In genomic region chr16:17561751-17562208, GRCm38 (mm10) we compare ENCODE assay signal across 8 mouse cellular contexts. TPM values are rescaled to one million over a fixed set of nuclear protein-coding genes. Genes with fewer than 3 reads are reported as not detected.
DNase-seq lines count a peak whose midpoint lies in the region; ATAC-seq and TF ChIP-seq lines count a peak whose summit lies in the region.

Gene P2rx6, plus strand, starts transcription at chr16:17561885.

- H3K4me3 ChIP-seq in ES-Bruce4 (ENCODE audit: low read depth, low read length): peak within 1 kb of the TSS; percentile 66
- peak within 1 kb of the TSS; percentile 18 for H3K4me3 ChIP-seq in hindbrain, embryonic 15.5 days
- peak within 1 kb of the TSS; percentile 18; the same call in 1 of the 2 replicates for H3K4me3 ChIP-seq in liver, embryonic 16.5 days (ENCODE audit: low read depth, low read length)
- peak within 1 kb of the TSS; percentile 21 for H3K4me3 ChIP-seq in neural tube, embryonic 12.5 days

- H3K36me3 ChIP-seq in ES-Bruce4 (ENCODE audit: control insufficient read depth, insufficient read depth, low read length, poor library complexity, severe bottlenecking): no peaks in the 10 kb centered on the region
- no peaks in the 10 kb centered on the region for H3K36me3 ChIP-seq in hindbrain, embryonic 15.5 days
- H3K36me3 ChIP-seq in liver, embryonic 16.5 days (ENCODE audit: control insufficient read depth, insufficient read depth): no peaks in the 10 kb centered on the region
- no peaks in the 10 kb centered on the region for H3K36me3 ChIP-seq in neural tube, embryonic 12.5 days

- H3K4me1 ChIP-seq in ES-Bruce4 (ENCODE audit: control insufficient read depth, insufficient read depth, low read length): no peaks in the 10 kb centered on the region
- H3K4me1 ChIP-seq in hindbrain, embryonic 15.5 days (replicated peaks): peaks cover 30% of the 10 kb centered on the region
- peaks cover 9% of the 10 kb centered on the region for H3K4me1 ChIP-seq in liver, embryonic 16.5 days (ENCODE audit: control insufficient read depth, low read depth, low read length)
- peaks cover 31% of the 10 kb centered on the region for H3K4me1 ChIP-seq in neural tube, embryonic 12.5 days

- no peak within 1 kb of the TSS for H3K9ac ChIP-seq in ES-Bruce4 (ENCODE audit: low read depth, poor library complexity, severe bottlenecking)
- H3K9ac ChIP-seq in hindbrain, embryonic 15.5 days: no peak within 1 kb of the TSS
- H3K9ac ChIP-seq in liver, embryonic 16.5 days (ENCODE audit: low read depth, low read length): no peak within 1 kb of the TSS
- no peak within 1 kb of the TSS for H3K9ac ChIP-seq in neural tube, embryonic 12.5 days

- no peaks in the 10 kb centered on the region for H3K9me3 ChIP-seq in ES-Bruce4 (replicated peaks; ENCODE audit: control insufficient read depth, insufficient read depth, low read length, poor library complexity, severe bottlenecking)
- H3K9me3 ChIP-seq in hindbrain, embryonic 15.5 days: no peaks in the 10 kb centered on the region
- H3K9me3 ChIP-seq in liver, embryonic 16.5 days (replicated peaks; ENCODE audit: control insufficient read depth, low read length): no peaks in the 10 kb centered on the region
- no peaks in the 10 kb centered on the region for H3K9me3 ChIP-seq in neural tube, embryonic 12.5 days

- TF ChIP-seq EP300 in ES-Bruce4 (IDR thresholded peaks at IDR 0.05; ENCODE audit: insufficient read depth, low read depth, low read length): no peak

- 1% methylated on average over 10 of the region's 10 CpGs for WGBS in hindbrain, embryonic 15.5 days
- 3% methylated on average over 10 of the region's 10 CpGs for WGBS in liver, embryonic 16.5 days (ENCODE audit: insufficient replicate concordance)
- 3% methylated on average over 10 of the region's 10 CpGs for WGBS in neural tube, embryonic 12.5 days

- no peak within 1 kb of the TSS for H3K27ac ChIP-seq in ES-Bruce4 (ENCODE audit: insufficient read depth, low read length)
- H3K27ac ChIP-seq in hindbrain, embryonic 15.5 days (replicated peaks): peak within 1 kb of the TSS; percentile 64
- H3K27ac ChIP-seq in liver, embryonic 16.5 days (ENCODE audit: low read length): no peak within 1 kb of the TSS
- H3K27ac ChIP-seq in neural tube, embryonic 12.5 days: no peak within 1 kb of the TSS

- no peaks in the 10 kb centered on the region for H3K27me3 ChIP-seq in ES-Bruce4 (ENCODE audit: control insufficient read depth, insufficient read depth, low read length, poor library complexity, severe bottlenecking)
- peaks cover 12% of the 10 kb centered on the region for H3K27me3 ChIP-seq in hindbrain, embryonic 15.5 days
- peaks cover 9% of the 10 kb centered on the region for H3K27me3 ChIP-seq in liver, embryonic 16.5 days (ENCODE audit: control insufficient read depth, insufficient read depth, low read depth, low read length)
- peaks cover 25% of the 10 kb centered on the region for H3K27me3 ChIP-seq in neural tube, embryonic 12.5 days (replicated peaks)

- H3K4me2 ChIP-seq in hindbrain, embryonic 15.5 days: peak within 1 kb of the TSS; percentile 47
- peak within 1 kb of the TSS; percentile 36 for H3K4me2 ChIP-seq in liver, embryonic 16.5 days (ENCODE audit: low read depth, low read length)
- peak within 1 kb of the TSS; percentile 57 for H3K4me2 ChIP-seq in neural tube, embryonic 12.5 days (replicated peaks)

- no peak for TF ChIP-seq CTCF in ES-Bruce4 (IDR thresholded peaks at IDR 0.05; ENCODE audit: low read depth, low read length)

- TF ChIP-seq POLR2A in ES-Bruce4 (IDR thresholded peaks at IDR 0.05; ENCODE audit: insufficient read depth, low read length): no peak

- peak; percentile 66 to 72 for DNase-seq in adrenal gland, postnatal 36 days
- DNase-seq in gastrocnemius, postnatal 10 days: peak; percentile 70
- DNase-seq in cerebellum, postnatal 36 days: no peak
- no peak for DNase-seq in cerebellum, adult 9-10 months

- peak; percentile 68 for ATAC-seq in hindbrain, embryonic 15.5 days (ENCODE audit: low FRiP score, low read depth)
- ATAC-seq in liver, embryonic 16.5 days (ENCODE audit: low read depth): 0 out of 2 replicates have a peak, but pooled peaks have one; percentile 21
- peak; percentile 12; the same call in 1 of the 2 replicates for ATAC-seq in neural tube, embryonic 12.5 days (ENCODE audit: low FRiP score, low read depth)

RNA-seq across cellular contexts. Expression of gene P2rx6, which starts in this region (rescaled TPM):
- 0.25 TPM in 1 of 2 replicates, not detected in the other for polyA plus RNA-seq in ES-Bruce4 (2011; ENCODE audit: insufficient read depth, insufficient read length, low read depth, missing spikeins)
- total RNA-seq in adrenal gland, postnatal 36 days (2021): 1 to 10 TPM; 1.4 TPM
- 1 to 10 TPM; 5.4 to 7.3 TPM for total RNA-seq in gastrocnemius, postnatal 10 days (2021)
- polyA plus RNA-seq in hindbrain, embryonic 15.5 days (2015; fragmentation: Nextera tagmentation; extraction: Ambion mirVana): 2.1 and 3.3 TPM in 2 replicates
- polyA plus RNA-seq in liver, embryonic 16.5 days (2015; fragmentation: Nextera tagmentation; extraction: Ambion mirVana): 0.07 and 0.09 TPM in 2 replicates
- polyA plus RNA-seq in neural tube, embryonic 12.5 days (2016; fragmentation: Nextera tagmentation; extraction: Ambion mirVana): 0.75 and 0.96 TPM in 2 replicates

Comparison
In these comparisons a context has a peak if more than half of its experiments do, and no peak if none do; other contexts are left out.
1. Peak in ATAC-seq, H3K4me3 ChIP-seq and H3K4me2 ChIP-seq in liver, embryonic 16.5 days; RNA of the gene not detected or under 1 TPM.
2. Peak in ATAC-seq, H3K4me3 ChIP-seq and H3K4me2 ChIP-seq in neural tube, embryonic 12.5 days; RNA of the gene not detected or under 1 TPM.
3. DNase-seq: peak in adrenal gland, postnatal 36 days (2 of 2) and gastrocnemius, postnatal 10 days (single experiment); none in cerebellum, postnatal 36 days (0 of 2) and cerebellum, adult 9-10 months (single experiment).
4. ATAC-seq: peak in every context shown above with its lines; median percentile 68 in hindbrain, embryonic 15.5 days; 21 in liver, embryonic 16.5 days; 12 in neural tube, embryonic 12.5 days.
5. Peak in every context shown above with its lines, with median percentiles within 50 percentile points of each other: H3K4me3 ChIP-seq and H3K4me2 ChIP-seq.